Mouse (Mus musculus) stomach, postnatal 0 days (tissue): ENCODE results near the gene Mylk4. TPM values are rescaled to one million over a fixed set of nuclear protein-coding genes. Genes with fewer than 3 reads are reported as not detected.

Experiments used
- ATAC-seq: fragments of 200-750 bp; cut with Nextera tagmentation; 2 replicates; pipeline ENCODE4 v1.8.0; 2017; ENCODE audit not compliant: low FRiP score, low TSS enrichment
- DNase-seq: peaks from one replicate; pipeline ENCODE4 v3.0.0-alpha.2; 2016; ENCODE audit warnings: low spot score
- H3K27ac ChIP-seq: fragments of 300-500 bp; sonication (generic); replicated peaks from 2 replicates; pipeline ENCODE4 v1.5.1; 2014; ENCODE audit warnings: mild to moderate bottlenecking, control low read depth
- H3K27me3 ChIP-seq: fragments of 300-500 bp; sonication (generic); 2 replicates; pipeline ENCODE4 v1.6.1; 2014; ENCODE audit warnings: low read length; ENCODE audit not compliant: control insufficient read depth, insufficient read depth
- H3K36me3 ChIP-seq: fragments of 300-500 bp; sonication (generic); 2 replicates; pipeline ENCODE4 v1.6.1; 2014; ENCODE audit warnings: low read length, mixed read lengths; ENCODE audit not compliant: control insufficient read depth, insufficient read depth
- H3K4me1 ChIP-seq: fragments of 300-500 bp; sonication (generic); replicated peaks from 2 replicates; pipeline ENCODE4 v1.6.1; 2014; ENCODE audit warnings: antibody characterized with exemption; ENCODE audit not compliant: control insufficient read depth, insufficient read depth
- H3K4me2 ChIP-seq: fragments of 300-500 bp; sonication (generic); replicated peaks from 2 replicates; pipeline ENCODE4 v1.6.1; 2014; ENCODE audit warnings: low read depth, mild to moderate bottlenecking, control low read depth, moderate library complexity
- H3K4me3 ChIP-seq: fragments of 300-500 bp; sonication (generic); 2 replicates; pipeline ENCODE4 v1.5.1; 2014; ENCODE audit warnings: low read depth, low read length, control low read depth
- H3K9ac ChIP-seq: fragments of 300-500 bp; sonication (generic); 2 replicates; pipeline ENCODE4 v1.6.1; 2014; ENCODE audit warnings: mild to moderate bottlenecking, low read length, control low read depth, mixed read lengths
- H3K9me3 ChIP-seq: fragments of 300-500 bp; sonication (generic); 2 replicates; pipeline ENCODE4 v1.6.1; 2016; ENCODE audit warnings: low read length; ENCODE audit not compliant: control insufficient read depth
- CTCF ChIP-seq: IDR thresholded peaks from 2 replicates; pipeline ENCODE4 v1.5.1; 2016; ENCODE audit warnings: antibody characterized with exemption, low read depth, mild to moderate bottlenecking, moderate library complexity
- EP300 ChIP-seq: optimal IDR thresholded peaks from 2 replicates; pipeline ENCODE3; 2016; ENCODE audit warnings: antibody characterized with exemption
- WGBS: fragments of 180-500 bp; shearing (Covaris S2); extraction: QIAGEN DNeasy Blood & Tissue Kit; methylation state at CpG from one replicate; pipeline ENCODE4 v1.1.7; 2014; 5-methylcytosine and 5-hydroxymethylcytosine counted together
- polyA plus RNA-seq: library from polyadenylated mRNA; unstranded; fragments of >200 nt; fragmentation: Nextera tagmentation; extraction: Ambion mirVana; gene quantifications from 2 replicates; pipeline ENCODE4 v1.2.1, GENCODE M21; 2015

Mylk4 gene
- polyA plus RNA-seq, 1 experiment from 2014 or later: 0.12 TPM

DNA sequence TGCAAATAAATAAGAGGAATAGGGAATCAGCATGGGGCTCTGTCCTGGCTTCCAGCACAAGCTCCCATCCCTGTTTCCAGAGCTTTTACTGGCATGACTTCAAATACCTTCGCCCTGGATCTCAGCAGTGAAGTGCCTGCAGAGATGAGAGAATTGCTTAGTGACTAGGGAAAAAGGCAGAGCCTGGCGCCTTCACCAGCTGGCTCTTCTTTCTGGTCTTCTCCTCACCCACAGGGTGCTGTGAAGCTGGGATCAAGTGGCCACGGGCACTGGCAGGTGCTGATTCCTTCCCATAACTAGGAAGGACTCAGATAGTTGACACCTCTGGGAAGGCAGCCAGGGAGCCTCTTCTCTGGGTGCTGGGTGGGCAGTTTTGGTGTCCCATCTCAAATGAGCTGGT, 115.5 kb downstream of the Mylk4 start:
- 77% methylated on average over 3 of the region's 3 CpGs for WGBS
- H3K4me2 ChIP-seq: no peak overlapping the region
- DNase-seq (no peak), ATAC-seq (no peak)
- no peak overlapping the region for H3K4me3 ChIP-seq
- TF ChIP-seq CTCF (no peak), EP300 (no peak)
- no peaks in the 10 kb centered on the region for H3K4me1 ChIP-seq
- H3K9ac ChIP-seq: no peak overlapping the region
- H3K9me3 ChIP-seq: no peaks in the 10 kb centered on the region
- no peaks in the 10 kb centered on the region for H3K36me3 ChIP-seq
- no peak overlapping the region for H3K27ac ChIP-seq
- H3K27me3 ChIP-seq: no peaks in the 10 kb centered on the region

DNA sequence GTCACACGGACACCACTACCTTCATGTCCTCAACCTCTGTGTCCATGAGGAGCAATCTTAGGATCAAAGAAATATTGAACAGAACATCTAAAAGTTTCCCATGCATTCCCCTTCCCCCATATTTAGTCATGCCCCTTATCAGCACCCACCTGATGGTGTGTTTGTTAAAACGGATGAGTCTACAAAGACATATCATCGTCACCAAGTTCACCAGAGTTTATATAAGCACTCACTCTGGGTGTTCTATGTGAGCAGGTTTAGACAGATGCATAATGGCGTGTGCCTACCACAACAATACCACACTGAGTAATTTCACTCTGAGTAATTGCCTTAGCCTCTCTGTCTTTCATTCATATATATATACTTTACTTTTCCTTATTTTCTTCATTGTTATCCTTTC, 116.4 kb downstream of the Mylk4 start:
- H3K9ac ChIP-seq: no peak overlapping the region
- ATAC-seq: no peak

DNA sequence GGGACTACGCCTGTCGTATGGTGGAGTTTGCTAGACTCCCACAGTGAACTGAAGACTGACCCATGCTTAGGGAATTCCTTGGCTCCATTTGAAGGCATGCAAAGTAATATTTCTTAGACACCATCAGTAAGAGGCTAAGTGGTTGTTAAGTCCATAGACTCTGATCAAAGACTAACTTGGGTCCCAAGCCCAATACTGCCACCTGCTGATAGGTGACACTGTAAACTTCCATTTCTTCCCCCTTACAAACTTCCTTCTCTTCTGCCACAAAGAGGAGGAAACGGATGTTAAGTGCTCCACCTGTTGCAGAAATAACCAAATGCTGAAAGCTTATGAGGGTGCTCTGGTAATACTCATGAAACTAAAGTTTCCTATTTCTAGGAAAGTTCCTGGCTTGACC, 121.7 kb downstream of the Mylk4 start:
- Histone ChIP-seq H3K9me3 (no peaks in the 10 kb centered on the region), H3K4me3 (no peak overlapping the region), H3K4me1 (no peaks in the 10 kb centered on the region), H3K36me3 (no peaks in the 10 kb centered on the region), H3K27ac (no peak overlapping the region), H3K4me2 (no peak overlapping the region), H3K9ac (no peak overlapping the region), H3K27me3 (no peaks in the 10 kb centered on the region)
- TF ChIP-seq CTCF (peak; percentile 65), EP300 (no peak)
- ATAC-seq: no peak
- WGBS: 73% methylated on average over 3 of the region's 3 CpGs
- DNase-seq: no peak

More for the DNA sequence above, 116.4 kb downstream of the Mylk4 start:
- H3K4me1 ChIP-seq: no peaks in the 10 kb centered on the region
- WGBS: 52% methylated on average over 4 of the region's 4 CpGs
- no peak overlapping the region for H3K4me3 ChIP-seq
- DNase-seq: no peak
- H3K4me2 ChIP-seq: no peak overlapping the region
- H3K9me3 ChIP-seq: no peaks in the 10 kb centered on the region
- no peaks in the 10 kb centered on the region for H3K36me3 ChIP-seq
- TF ChIP-seq CTCF (no peak), EP300 (no peak)
- H3K27me3 ChIP-seq: no peaks in the 10 kb centered on the region
- H3K27ac ChIP-seq: no peak overlapping the region

DNA sequence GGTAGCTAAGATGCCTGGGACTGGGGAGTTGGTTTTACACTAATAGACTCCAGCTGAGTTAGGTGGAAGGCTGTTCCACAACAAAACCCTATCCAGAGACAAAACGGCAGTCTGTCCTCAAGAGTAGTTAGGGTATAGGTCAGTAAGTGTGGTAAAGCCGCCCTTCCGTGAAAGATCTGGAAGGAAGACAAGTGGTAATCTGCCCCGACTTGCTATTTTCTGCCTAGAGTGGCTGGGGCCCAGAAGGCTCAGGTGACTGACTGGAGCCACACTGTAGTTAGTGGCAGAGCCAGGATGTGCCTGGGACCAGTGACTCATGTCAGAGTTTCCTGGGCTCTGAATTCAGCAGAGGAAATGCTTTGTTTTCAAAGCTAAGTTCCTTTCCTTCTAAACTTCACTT, 123.5 kb downstream of the Mylk4 start:
- no peak for DNase-seq
- WGBS: 50% methylated on average over 4 of the region's 4 CpGs

DNA sequence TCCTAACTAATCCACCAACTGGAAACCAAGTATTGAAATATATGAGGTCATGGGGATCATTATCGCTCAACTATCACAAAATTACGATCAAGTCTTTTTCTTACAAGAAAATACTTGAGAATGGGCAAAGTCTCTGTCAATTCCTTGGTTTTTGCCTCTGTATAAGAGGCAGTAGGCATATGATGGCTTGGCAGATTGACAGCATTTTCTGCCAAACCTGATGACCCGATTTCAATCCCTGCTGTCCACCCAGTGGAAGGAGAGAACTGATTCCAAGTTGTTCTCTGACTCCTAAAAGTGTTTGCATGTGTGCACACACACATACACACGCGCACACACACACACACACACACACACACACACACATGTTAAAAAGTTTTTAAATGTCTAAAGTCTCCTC, 124.5 kb downstream of the Mylk4 start:
- no peak overlapping the region for H3K27ac ChIP-seq
- H3K4me3 ChIP-seq: no peak overlapping the region
- no peaks in the 10 kb centered on the region for H3K9me3 ChIP-seq
- DNase-seq (no peak), ATAC-seq (no peak)
- WGBS: 94% methylated on average over 5 of the region's 5 CpGs
- H3K36me3 ChIP-seq: no peaks in the 10 kb centered on the region
- no peak for TF ChIP-seq CTCF
- TF ChIP-seq EP300: no peak
- H3K4me1 ChIP-seq: no peaks in the 10 kb centered on the region
- H3K4me2 ChIP-seq: no peak overlapping the region
- H3K9ac ChIP-seq: no peak overlapping the region
- H3K27me3 ChIP-seq: no peaks in the 10 kb centered on the region

More for the DNA sequence above, 123.5 kb downstream of the Mylk4 start:
- ATAC-seq: no peak
- H3K27me3 ChIP-seq: no peaks in the 10 kb centered on the region
- TF ChIP-seq CTCF (no peak), EP300 (no peak)
- H3K4me1 ChIP-seq: no peaks in the 10 kb centered on the region
- no peak overlapping the region for H3K27ac ChIP-seq
- H3K9ac ChIP-seq: no peak overlapping the region
- H3K4me2 ChIP-seq: no peak overlapping the region
- H3K36me3 ChIP-seq: no peaks in the 10 kb centered on the region
- H3K4me3 ChIP-seq: no peak overlapping the region
- no peaks in the 10 kb centered on the region for H3K9me3 ChIP-seq

DNA sequence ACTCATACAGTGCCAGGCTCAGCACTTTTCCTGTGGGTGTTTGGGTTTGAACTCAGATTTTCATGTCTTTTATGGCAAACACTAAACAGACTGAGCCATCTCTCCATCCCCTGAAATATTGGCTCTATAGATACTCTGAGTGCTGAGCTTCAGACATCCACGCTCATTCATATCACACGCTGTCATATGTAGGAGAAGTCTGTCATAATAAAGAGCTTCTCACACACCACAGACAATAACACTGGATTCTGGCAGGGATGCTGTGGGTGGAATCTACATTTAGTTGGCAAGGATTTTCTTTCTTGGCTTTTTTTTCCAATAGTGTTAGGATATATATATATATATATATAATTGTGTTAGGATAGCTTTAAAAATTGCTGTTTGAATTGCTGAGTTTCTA, 126.2 kb downstream of the Mylk4 start:
- H3K27me3 ChIP-seq: no peaks in the 10 kb centered on the region
- ATAC-seq: no peak
- no peak overlapping the region for H3K27ac ChIP-seq
- H3K36me3 ChIP-seq: no peaks in the 10 kb centered on the region
- TF ChIP-seq CTCF (no peak), EP300 (no peak)
- no peaks in the 10 kb centered on the region for H3K4me1 ChIP-seq
- H3K9ac ChIP-seq: no peak overlapping the region
- no peak overlapping the region for H3K4me2 ChIP-seq
- DNase-seq: no peak
- no peak overlapping the region for H3K4me3 ChIP-seq
- no peaks in the 10 kb centered on the region for H3K9me3 ChIP-seq
- 93% methylated on average over 2 of the region's 2 CpGs for WGBS

Other genes starting within 250 kb of the Mylk4 start
- gene Wrnip1, start 18.1 kb upstream of the Mylk4 start, polyA plus RNA-seq: 14.4 and 17.0 TPM in 2 replicates
- gene D930007J09Rik, start 18.9 kb upstream of the Mylk4 start, polyA plus RNA-seq: not detected in 2 replicates
- gene Serpinb1a, start 67.2 kb upstream of the Mylk4 start, polyA plus RNA-seq: 80.1 and 91.1 TPM in 2 replicates
- gene Serpinb1c, start 114.3 kb upstream of the Mylk4 start, polyA plus RNA-seq: 0.07 and 0.10 TPM in 2 replicates
- gene Serpinb6b, start 181.3 kb upstream of the Mylk4 start, polyA plus RNA-seq: 7.7 and 9.5 TPM in 2 replicates
- 5.5 and 6.3 TPM in 2 replicates for gene Serpinb9, start 219.3 kb upstream of the Mylk4 start, polyA plus RNA-seq
- 2.7 and 4.9 TPM in 2 replicates for gene Serpinb9b, start 243.5 kb upstream of the Mylk4 start, polyA plus RNA-seq